Mouse (Mus musculus): ENCODE measurements around the gene Klhl2. TPM values are rescaled to one million over a fixed set of nuclear protein-coding genes. Genes with fewer than 3 reads are reported as not detected.

Klhl2 gene
- polyA plus RNA-seq, 1 experiment, result 2.5 TPM

DNA sequence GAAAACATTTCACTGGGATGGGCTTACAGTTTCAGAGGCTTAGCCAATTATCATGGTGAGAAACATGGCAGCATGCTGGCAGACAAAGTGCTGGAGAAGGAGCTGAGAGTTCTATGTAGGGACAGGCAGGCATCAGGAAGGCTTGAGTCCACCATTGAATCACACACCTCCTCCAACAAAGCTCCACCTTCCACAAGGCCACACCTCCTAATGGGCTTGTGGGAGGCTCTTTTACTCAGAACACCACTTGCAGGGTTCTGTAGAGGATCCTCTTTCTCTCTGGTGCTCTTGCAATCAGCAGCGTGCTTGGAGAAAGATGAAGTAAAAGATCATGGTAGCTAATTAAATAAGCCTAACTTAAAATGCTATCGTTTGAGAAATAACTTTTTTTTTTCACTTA, 63.0 kb downstream of the Klhl2 start:
- TF ChIP-seq POLR2A (IDR thresholded peaks at IDR 0.05; ENCODE audit: control insufficient read depth, low read depth, low read length), result no peak
- no peak for TF ChIP-seq CTCF (IDR thresholded peaks at IDR 0.05; ENCODE audit: control insufficient read depth, insufficient read depth, insufficient replicate concordance, low read depth, low read length)
- H3K36me3 ChIP-seq (ENCODE audit: control insufficient read depth, insufficient read depth, low read length), result no peaks in the 10 kb centered on the region
- H3K27me3 ChIP-seq (ENCODE audit: control insufficient read depth, insufficient read depth, low read length), result no peaks in the 10 kb centered on the region
- no peaks in the 10 kb centered on the region for H3K4me1 ChIP-seq (ENCODE audit: control insufficient read depth, insufficient read depth, low read length)
- no peak overlapping the region for H3K27ac ChIP-seq (ENCODE audit: control insufficient read depth, insufficient read depth, low read depth, low read length)
- H3K4me3 ChIP-seq (ENCODE audit: control insufficient read depth, low read depth, low read length), result no peak overlapping the region

DNA sequence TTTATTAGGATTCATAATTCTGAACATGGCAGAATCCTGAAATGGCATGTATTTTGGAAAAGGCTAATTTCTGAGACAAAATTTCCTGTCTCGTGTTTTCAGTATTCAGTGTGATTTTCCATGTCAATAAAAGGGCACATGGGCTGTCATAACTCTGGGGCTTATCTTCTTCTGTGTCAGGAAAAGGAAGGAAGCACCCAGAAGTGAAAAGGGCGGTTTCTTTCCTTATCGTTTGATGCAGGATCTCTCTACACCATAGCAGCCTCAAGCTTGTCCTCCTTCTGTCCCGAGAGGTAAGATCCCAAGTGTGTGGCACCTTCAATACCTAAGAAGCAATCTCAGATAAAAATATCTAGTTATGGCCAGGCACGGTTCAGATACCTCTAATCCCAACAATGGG, 65.6 kb downstream of the Klhl2 start:
- TF ChIP-seq CTCF (IDR thresholded peaks at IDR 0.05; ENCODE audit: control insufficient read depth, insufficient read depth, insufficient replicate concordance, low read depth, low read length), result no peak
- TF ChIP-seq POLR2A (IDR thresholded peaks at IDR 0.05; ENCODE audit: control insufficient read depth, low read depth, low read length), result no peak
- Histone ChIP-seq H3K27ac (ENCODE audit: control insufficient read depth, insufficient read depth, low read depth, low read length) (no peak overlapping the region), H3K4me3 (ENCODE audit: control insufficient read depth, low read depth, low read length) (no peak overlapping the region), H3K4me1 (ENCODE audit: control insufficient read depth, insufficient read depth, low read length) (no peaks in the 10 kb centered on the region), H3K36me3 (ENCODE audit: control insufficient read depth, insufficient read depth, low read length) (no peaks in the 10 kb centered on the region), H3K27me3 (ENCODE audit: control insufficient read depth, insufficient read depth, low read length) (no peaks in the 10 kb centered on the region)

DNA sequence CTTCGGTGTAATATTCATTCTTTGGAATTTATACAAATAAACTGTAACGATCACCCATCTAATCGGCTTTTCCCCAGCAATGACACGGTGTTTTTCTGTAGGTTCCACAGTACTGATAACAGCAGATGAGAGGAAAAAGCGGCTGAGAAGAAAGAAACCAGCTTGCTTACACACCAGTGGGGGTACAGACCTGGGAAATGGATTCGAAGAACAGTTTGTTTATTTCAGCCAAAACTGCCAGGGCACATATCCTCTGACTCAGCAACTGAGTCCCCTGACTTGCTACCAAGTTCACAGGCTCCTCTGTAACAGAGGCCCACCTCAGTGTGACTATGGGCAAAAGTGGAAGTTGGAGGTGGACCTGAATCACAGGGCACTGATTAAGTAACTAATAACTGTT, 67.9 kb downstream of the Klhl2 start:
- H3K4me1 ChIP-seq (ENCODE audit: control insufficient read depth, insufficient read depth, low read length), result no peaks in the 10 kb centered on the region
- no peaks in the 10 kb centered on the region for H3K36me3 ChIP-seq (ENCODE audit: control insufficient read depth, insufficient read depth, low read length)
- TF ChIP-seq CTCF (IDR thresholded peaks at IDR 0.05; ENCODE audit: control insufficient read depth, insufficient read depth, insufficient replicate concordance, low read depth, low read length) (no peak), POLR2A (IDR thresholded peaks at IDR 0.05; ENCODE audit: control insufficient read depth, low read depth, low read length) (no peak)

DNA sequence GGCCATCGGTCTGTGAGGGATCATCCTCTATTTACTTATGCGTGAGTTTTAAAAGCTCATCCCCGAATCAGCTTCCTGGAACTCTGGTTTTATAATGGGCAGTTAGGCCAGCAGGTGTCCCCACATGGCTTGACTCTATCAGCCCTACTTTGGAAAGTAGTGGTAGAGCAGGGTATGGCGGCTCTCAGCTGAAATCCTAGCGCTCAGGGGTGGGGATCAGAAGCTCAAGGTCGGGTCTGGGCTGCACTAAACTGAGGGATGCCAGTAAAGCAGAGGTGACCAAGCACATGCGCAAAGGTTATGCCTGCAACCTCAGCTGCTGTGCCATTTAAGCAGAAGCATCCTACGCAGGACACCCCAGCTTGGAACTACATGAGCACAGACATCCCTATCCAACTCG, 71.9 kb downstream of the Klhl2 start:
- no peak overlapping the region for H3K27ac ChIP-seq (ENCODE audit: control insufficient read depth, insufficient read depth, low read depth, low read length)
- H3K27me3 ChIP-seq (ENCODE audit: control insufficient read depth, insufficient read depth, low read length), result no peaks in the 10 kb centered on the region
- H3K4me1 ChIP-seq (ENCODE audit: control insufficient read depth, insufficient read depth, low read length), result no peaks in the 10 kb centered on the region
- no peak overlapping the region for H3K4me3 ChIP-seq (ENCODE audit: control insufficient read depth, low read depth, low read length)
- TF ChIP-seq CTCF (IDR thresholded peaks at IDR 0.05; ENCODE audit: control insufficient read depth, insufficient read depth, insufficient replicate concordance, low read depth, low read length) (no peak; the same call in 1 of the 2 replicates), POLR2A (IDR thresholded peaks at IDR 0.05; ENCODE audit: control insufficient read depth, low read depth, low read length) (no peak)
- H3K36me3 ChIP-seq (ENCODE audit: control insufficient read depth, insufficient read depth, low read length), result no peaks in the 10 kb centered on the region

More for the DNA sequence above, 67.9 kb downstream of the Klhl2 start:
- Histone ChIP-seq H3K27ac (ENCODE audit: control insufficient read depth, insufficient read depth, low read depth, low read length) (no peak overlapping the region), H3K4me3 (ENCODE audit: control insufficient read depth, low read depth, low read length) (no peak overlapping the region), H3K27me3 (ENCODE audit: control insufficient read depth, insufficient read depth, low read length) (no peaks in the 10 kb centered on the region)

DNA sequence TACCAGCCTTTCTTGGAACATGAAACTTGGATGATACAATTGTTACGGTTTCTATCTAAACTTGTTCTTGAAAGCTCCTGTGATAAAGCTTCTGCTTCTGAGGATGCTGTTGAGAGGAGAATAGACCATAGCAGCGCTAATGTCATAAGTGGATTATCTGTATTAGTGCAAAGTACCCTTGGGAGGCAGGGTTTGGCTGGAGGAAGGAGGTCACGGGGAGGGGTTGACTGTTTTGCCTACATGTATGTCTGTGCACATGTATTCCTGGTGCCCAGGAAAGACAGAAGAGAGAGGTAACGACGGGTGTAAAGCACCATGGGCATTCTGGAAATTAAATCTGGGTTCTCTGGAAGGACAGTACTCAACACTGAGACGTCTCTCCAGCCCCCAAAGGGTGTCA, 75.7 kb downstream of the Klhl2 start:
- TF ChIP-seq CTCF (IDR thresholded peaks at IDR 0.05; ENCODE audit: control insufficient read depth, insufficient read depth, insufficient replicate concordance, low read depth, low read length), result no peak
- no peak for TF ChIP-seq POLR2A (IDR thresholded peaks at IDR 0.05; ENCODE audit: control insufficient read depth, low read depth, low read length)

DNA sequence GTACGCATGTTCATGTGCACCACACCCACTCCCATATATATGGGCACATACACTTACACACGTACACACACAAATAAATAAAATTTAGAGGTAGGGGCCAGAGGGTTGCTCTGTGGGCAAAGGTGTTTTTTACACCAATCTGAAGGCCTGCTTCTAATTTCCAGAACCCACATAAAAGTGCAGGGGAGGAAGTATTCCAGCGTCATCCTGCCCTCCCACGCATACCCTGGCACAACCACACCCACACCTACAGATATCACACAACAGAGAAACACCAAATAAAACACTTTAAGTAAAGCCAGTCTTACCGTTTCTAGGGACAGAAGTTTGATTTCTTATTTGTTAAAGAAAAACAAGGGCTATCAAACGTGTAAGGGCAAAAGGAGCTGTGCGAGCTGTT, 79.0 kb downstream of the Klhl2 start:
- Histone ChIP-seq H3K27ac (ENCODE audit: control insufficient read depth, insufficient read depth, low read depth, low read length) (no peak overlapping the region), H3K4me3 (ENCODE audit: control insufficient read depth, low read depth, low read length) (no peak overlapping the region), H3K36me3 (ENCODE audit: control insufficient read depth, insufficient read depth, low read length) (no peaks in the 10 kb centered on the region), H3K4me1 (ENCODE audit: control insufficient read depth, insufficient read depth, low read length) (no peaks in the 10 kb centered on the region), H3K27me3 (ENCODE audit: control insufficient read depth, insufficient read depth, low read length) (no peaks in the 10 kb centered on the region)
- TF ChIP-seq CTCF (IDR thresholded peaks at IDR 0.05; ENCODE audit: control insufficient read depth, insufficient read depth, insufficient replicate concordance, low read depth, low read length) (no peak), POLR2A (IDR thresholded peaks at IDR 0.05; ENCODE audit: control insufficient read depth, low read depth, low read length) (no peak)

More for the DNA sequence above, 75.7 kb downstream of the Klhl2 start:
- no peaks in the 10 kb centered on the region for H3K36me3 ChIP-seq (ENCODE audit: control insufficient read depth, insufficient read depth, low read length)
- H3K27ac ChIP-seq (ENCODE audit: control insufficient read depth, insufficient read depth, low read depth, low read length), result no peak overlapping the region
- no peaks in the 10 kb centered on the region for H3K27me3 ChIP-seq (ENCODE audit: control insufficient read depth, insufficient read depth, low read length)
- H3K4me3 ChIP-seq (ENCODE audit: control insufficient read depth, low read depth, low read length), result no peak overlapping the region
- H3K4me1 ChIP-seq (ENCODE audit: control insufficient read depth, insufficient read depth, low read length), result no peaks in the 10 kb centered on the region

DNA sequence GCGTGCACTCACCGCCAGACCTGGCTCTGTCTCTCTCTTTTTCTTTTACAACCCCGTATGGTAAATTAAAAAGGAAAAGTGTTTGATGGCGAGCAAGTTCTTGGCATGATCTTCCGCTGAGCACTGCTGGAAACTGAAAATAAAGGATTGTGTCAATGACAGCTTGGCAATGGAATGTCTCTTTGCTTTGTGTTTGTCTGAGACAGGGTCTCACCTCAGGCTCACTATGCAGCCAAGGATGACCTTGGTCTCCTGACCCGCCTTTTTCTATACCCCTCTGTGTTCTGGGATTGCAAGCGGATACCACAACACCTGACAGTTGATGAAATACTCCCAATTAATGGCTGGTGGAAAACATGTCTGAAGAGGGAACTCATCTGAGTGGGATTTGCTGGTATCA, 80.2 kb downstream of the Klhl2 start:
- TF ChIP-seq CTCF (IDR thresholded peaks at IDR 0.05; ENCODE audit: control insufficient read depth, insufficient read depth, insufficient replicate concordance, low read depth, low read length), result no peak
- TF ChIP-seq POLR2A (IDR thresholded peaks at IDR 0.05; ENCODE audit: control insufficient read depth, low read depth, low read length), result no peak

DNA sequence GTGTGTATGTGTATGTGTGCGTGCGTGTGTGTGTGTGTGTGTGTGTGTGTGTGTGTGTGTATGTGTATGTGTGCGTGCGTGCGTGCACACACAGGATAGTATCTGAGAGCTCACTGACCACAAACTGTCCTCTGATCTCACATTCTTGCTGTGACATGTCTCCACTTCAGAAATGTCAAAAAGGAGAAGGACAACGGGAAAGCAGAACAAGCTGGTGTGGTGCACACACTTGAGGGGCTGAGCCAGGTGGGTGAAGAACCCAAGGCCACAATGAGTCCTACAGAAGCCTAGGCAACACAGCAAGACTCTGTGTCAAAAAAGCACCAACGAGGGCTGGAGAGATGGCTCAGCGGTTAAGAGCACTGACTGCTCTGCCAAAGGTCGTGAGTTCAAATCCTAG, 81.2 kb downstream of the Klhl2 start:
- no peak overlapping the region for H3K4me3 ChIP-seq (ENCODE audit: control insufficient read depth, low read depth, low read length)
- no peaks in the 10 kb centered on the region for H3K36me3 ChIP-seq (ENCODE audit: control insufficient read depth, insufficient read depth, low read length)
- no peaks in the 10 kb centered on the region for H3K4me1 ChIP-seq (ENCODE audit: control insufficient read depth, insufficient read depth, low read length)
- TF ChIP-seq CTCF (IDR thresholded peaks at IDR 0.05; ENCODE audit: control insufficient read depth, insufficient read depth, insufficient replicate concordance, low read depth, low read length), result no peak
- TF ChIP-seq POLR2A (IDR thresholded peaks at IDR 0.05; ENCODE audit: control insufficient read depth, low read depth, low read length), result no peak
- H3K27me3 ChIP-seq (ENCODE audit: control insufficient read depth, insufficient read depth, low read length), result no peaks in the 10 kb centered on the region
- no peak overlapping the region for H3K27ac ChIP-seq (ENCODE audit: control insufficient read depth, insufficient read depth, low read depth, low read length)

More for the DNA sequence above, 80.2 kb downstream of the Klhl2 start:
- Histone ChIP-seq H3K4me3 (ENCODE audit: control insufficient read depth, low read depth, low read length) (no peak overlapping the region), H3K4me1 (ENCODE audit: control insufficient read depth, insufficient read depth, low read length) (no peaks in the 10 kb centered on the region), H3K27me3 (ENCODE audit: control insufficient read depth, insufficient read depth, low read length) (no peaks in the 10 kb centered on the region), H3K27ac (ENCODE audit: control insufficient read depth, insufficient read depth, low read depth, low read length) (no peak overlapping the region), H3K36me3 (ENCODE audit: control insufficient read depth, insufficient read depth, low read length) (no peaks in the 10 kb centered on the region)

Data from testis, adult 2 months (tissue).